Mouse (Mus musculus) 3T3-L1 (cell line): Measurements from ENCODE around the gene Galr3.
"Not testable (repeated sequence)": the region's sequence is repeated elsewhere in the genome, so short reads cannot be mapped to it uniquely, and the experiment has no call there.

Experiments
- DNase-seq: peaks from one replicate; pipeline ENCODE4 v3.0.0-alpha.2; 2015; ENCODE audit warnings: low read depth, low spot score

Galr3 gene

DNA sequence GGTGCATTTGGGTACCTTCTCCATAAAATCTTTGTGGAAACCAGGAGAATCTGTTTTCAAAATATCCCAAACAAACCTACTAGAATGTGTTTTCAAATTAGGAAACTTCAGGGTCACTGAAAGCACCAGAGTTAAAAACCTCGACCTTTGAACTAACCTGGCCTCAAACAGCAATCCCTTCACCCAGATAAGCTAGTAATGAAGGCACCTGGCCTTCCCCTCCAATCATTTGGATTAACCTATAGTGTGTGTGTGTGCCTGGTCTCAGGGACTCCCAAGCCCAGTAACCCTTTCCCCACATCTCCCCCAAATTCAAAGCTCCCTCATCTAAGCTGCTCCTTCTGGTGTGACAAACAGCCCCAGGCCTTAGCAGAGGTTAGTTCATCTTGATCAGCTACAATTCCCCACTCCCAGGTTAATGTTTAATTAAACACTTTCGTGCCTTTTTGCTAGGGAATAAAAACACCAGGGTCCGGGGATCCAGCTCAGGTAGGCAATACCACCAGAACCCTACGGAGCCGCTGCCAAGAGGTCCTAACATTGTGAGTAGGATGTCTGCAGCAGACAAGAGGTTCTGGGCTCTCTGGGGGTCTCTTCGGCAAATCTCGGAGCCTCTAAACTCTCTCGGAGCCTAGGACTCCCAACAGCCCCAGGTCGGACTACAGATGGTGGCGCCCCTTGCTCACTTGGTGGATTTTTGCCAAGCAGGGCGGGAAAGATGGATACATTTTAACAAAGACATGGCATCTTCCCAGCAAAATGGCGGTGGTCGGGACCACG, 15.0 kb upstream of the Galr3 start:
- no peak for DNase-seq

GRCm38 (mm10) chr15:79027291-79028205, 14.1 kb upstream of the Galr3 start:
- DNase-seq = no peak

DNA sequence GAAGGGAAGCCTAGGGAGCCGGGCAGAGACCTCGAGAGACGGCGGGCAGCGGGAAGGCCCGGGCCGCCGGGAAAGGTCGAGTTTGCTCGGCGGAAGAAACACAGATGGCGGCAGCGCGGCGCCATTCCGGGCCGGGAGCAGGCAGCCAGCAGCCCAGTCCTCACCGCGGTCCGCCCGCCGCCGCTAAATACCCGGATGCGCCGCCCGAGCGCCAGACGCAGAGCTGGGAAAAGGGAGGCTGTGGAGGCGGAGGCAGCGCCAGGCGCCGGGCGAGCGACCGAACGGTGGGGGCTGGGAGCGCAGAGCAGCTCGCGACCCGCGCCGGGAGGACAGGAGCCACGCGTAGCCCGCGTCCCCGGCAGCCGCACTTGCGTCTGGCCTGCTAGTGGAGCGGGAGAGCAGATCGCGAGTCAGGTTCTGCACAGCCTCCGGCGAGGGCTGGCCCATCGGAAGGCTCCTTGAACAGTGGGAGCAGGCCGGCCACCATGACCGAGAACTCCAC, 13.4 kb upstream of the Galr3 start, which contains the start of gene H1f0:
Gene H1f0, plus strand, starts transcription at position 214 of the 502 bp plus-strand sequence.
- DNase-seq = peak; percentile 86

- peak; percentile 43 for DNase-seq
These were observed 12.7 kb upstream of the Galr3 start for GRCm38 (mm10) chr15:79028823-79029484.

DNA sequence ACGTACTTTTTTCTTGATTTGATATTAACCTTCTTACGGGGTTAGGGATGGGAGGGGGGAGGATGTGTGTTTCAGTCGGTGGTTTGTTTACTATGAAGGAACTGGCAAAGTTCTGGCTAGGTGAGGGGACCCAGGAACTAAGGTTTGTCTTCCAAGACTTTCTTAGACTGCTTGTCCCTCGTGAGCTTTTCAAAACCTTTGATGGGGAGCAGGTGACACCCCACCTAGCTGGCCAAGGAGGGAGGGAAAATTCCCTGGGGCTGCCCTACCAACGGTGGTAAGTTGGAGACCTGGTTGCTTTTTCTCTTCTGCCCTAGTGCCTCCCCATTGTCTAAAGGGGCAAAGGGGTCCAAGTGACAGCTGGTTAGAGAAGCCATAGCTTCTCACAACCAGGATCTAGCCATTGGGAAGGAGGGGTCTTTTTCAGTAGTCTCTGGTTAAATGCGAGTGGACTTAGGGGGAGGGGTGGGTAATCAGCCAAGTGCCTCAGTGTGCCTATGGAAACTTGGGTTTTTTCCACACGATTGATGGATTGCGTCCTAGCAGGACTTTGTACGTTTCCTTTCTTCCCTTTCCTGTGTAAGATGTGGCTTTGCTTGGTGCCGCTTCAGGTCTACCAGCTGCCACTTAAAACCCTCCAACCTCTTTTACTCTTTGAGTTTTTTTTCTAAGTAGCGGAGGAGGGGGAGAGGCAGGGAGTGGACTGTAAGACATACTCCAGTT, 12.0 kb upstream of the Galr3 start:
- DNase-seq = peak; percentile 63

- DNase-seq = peak; percentile 95
These were observed 10.9 kb upstream of the Galr3 start for GRCm38 (mm10) chr15:79030551-79031435.

- not testable (repeated sequence) for DNase-seq
These were observed 9.8 kb upstream of the Galr3 start for GRCm38 (mm10) chr15:79031908-79032307.

- DNase-seq = peak; percentile 76
These were observed 3.8 kb upstream of the Galr3 start for GRCm38 (mm10) chr15:79037913-79038328.

- DNase-seq = no peak
These were observed 3.4 kb upstream of the Galr3 start for GRCm38 (mm10) chr15:79038331-79038730.

DNA sequence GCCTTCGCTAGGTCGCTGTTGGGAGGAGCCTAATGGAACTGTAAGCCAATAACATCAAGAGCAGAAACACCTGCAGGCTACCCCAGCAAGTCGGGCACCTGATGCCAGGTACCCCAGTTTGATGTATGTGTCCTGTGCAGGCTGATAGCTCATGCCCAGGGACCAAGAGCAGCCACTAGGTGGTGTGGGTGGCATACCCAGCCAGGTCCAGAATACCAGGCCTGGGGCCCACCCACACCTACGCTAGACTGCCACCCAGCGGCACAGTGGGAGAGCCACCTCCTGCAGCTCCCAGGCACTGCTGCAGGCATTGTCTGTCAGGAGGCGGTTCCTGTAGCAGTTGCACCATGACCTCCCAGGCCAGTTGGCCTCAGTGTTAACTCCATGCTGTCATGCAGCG, 2.8 kb upstream of the Galr3 start:
- DNase-seq = peak; percentile 84

DNA sequence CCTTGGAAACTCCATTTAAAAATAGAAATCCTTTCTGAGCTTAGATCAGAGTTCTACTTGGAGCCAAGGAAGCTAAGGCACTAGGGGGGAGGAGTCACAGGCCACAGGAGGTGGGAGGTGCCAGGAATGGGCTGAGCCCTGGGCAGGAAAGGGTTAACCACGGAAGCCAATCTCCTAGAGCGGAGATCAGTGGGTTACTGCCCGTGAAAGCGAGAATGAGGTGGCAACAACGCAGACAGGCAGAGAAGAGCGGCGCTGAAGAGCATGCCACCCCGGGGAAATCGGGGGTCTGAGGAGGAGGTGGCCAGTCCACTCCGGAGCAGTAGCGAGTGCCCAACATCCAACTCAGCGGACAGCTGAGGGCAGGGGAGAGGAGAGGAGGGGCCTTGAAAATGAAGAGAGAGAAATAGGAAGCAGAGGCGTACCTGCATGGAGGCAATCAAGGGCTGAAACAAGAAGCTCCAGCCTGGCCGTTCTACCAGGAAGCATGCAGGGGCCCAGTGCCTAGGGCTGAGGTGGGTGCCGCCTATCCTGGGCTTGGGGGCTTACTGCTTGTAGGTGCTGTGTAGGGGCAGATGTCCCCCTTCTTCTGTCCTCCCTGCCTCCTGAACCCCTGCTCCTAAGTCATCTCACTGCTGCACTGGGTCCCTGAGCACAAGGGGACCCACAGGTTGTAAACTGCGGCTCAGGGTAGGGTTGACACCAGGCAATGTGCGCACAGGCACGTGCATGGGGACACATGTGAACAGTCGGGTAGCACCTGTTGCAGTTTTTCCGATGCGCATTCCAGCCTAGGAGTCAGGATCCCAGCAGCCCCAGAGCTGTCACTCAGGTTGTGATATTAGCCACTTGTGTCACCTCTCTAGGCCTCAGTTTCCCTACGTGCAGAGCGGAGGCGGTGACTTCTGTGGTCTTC, 926 bp upstream of the Galr3 start:
- no peak for DNase-seq

GRCm38 (mm10) chr15:79042721-79043491, 1.2 kb downstream of the Galr3 start:
- no peak for DNase-seq

GRCm38 (mm10) chr15:79044837-79045236, 3.2 kb downstream of the Galr3 start:
- DNase-seq = no peak

GRCm38 (mm10) chr15:79048186-79048585, 6.5 kb downstream of the Galr3 start:
- DNase-seq = no peak

- DNase-seq = no peak
These were observed 8.6 kb downstream of the Galr3 start for GRCm38 (mm10) chr15:79050160-79050845.

DNA sequence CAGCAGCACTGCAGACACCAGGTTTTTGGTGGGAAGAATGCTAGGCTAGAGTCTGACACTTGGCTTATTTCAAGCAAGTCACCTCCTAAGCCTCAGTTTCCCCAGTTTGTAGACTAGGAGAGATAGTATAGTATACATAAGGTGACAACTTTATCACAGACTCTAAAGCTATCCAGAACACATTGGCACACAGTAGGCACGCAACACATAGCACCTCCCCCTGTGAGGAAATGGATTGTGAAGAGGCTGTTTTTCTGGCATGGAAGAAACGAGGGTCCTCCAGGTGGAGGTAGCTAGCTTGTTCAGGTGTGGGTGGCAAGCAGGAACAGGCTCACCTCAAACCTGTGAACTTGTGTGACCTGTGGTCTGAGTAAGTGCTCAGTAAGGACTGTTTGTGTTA, 9.3 kb downstream of the Galr3 start:
- DNase-seq = no peak
